Mouse (Mus musculus) lung, adult 2 months (tissue): ENCODE measurements around the gene Hist1h4b. TPM values are rescaled to one million over a fixed set of nuclear protein-coding genes. Genes with fewer than 3 reads are reported as not detected.
A peak's percentile ranks its signal among the peaks of the same experiment; 100 is the strongest.
"Not testable (repeated sequence)": the region's sequence is repeated elsewhere in the genome, so short reads cannot be mapped to it uniquely, and the experiment has no call there.

Experiments used
- DNase-seq: peaks from one replicate; pipeline ENCODE4 v3.0.0; 2022
- H3K4me1 ChIP-seq: fragments of 200-500 bp; 2 replicates; pipeline ENCODE4 v1.6.1; 2011; ENCODE audit warnings: low read length; ENCODE audit not compliant: control insufficient read depth, insufficient read depth
- H3K4me3 ChIP-seq: fragments of 200-500 bp; replicated peaks from 2 replicates; pipeline ENCODE3; 2011; ENCODE audit warnings: low read depth, mild to moderate bottlenecking, control low read depth, low read length; ENCODE audit errors: extremely low read depth
- CTCF ChIP-seq: fragments of 200-500 bp; IDR thresholded peaks from 2 replicates; pipeline ENCODE4 v1.5.1; 2011; ENCODE audit warnings: mild to moderate bottlenecking, low read length, control low read depth; ENCODE audit not compliant: insufficient read depth
- POLR2A ChIP-seq: fragments of 200-500 bp; IDR thresholded peaks from 2 replicates; pipeline ENCODE4 v1.6.1; 2011; ENCODE audit warnings: low read depth, mild to moderate bottlenecking, control low read depth, low read length, borderline replicate concordance; ENCODE audit errors: extremely low read depth
- WGBS: fragments of 180-500 bp; shearing (Covaris S2); methylation state at CpG from one replicate; pipeline ENCODE4 v1.1.7; 2018; 5-methylcytosine and 5-hydroxymethylcytosine counted together
- polyA plus RNA-seq: library from polyadenylated mRNA; depleted of rRNA; stranded (reverse); fragments of >200 nt; gene quantifications from 2 replicates; pipeline ENCODE4 v1.2.3, GENCODE M21; 2012

Hist1h4b gene
- polyA plus RNA-seq, 1 experiment, result 2.8 TPM

GRCm38 (mm10) chr13:23763586-23764323 is 6.9 kb downstream of the Hist1h4b start, which contains the start of gene Hist1h1a:
Hist1h1a (plus strand) TSS chr13:23763666.
- DNase-seq, result peak; percentile 72
- 3% methylated on average over 34 of the region's 34 CpGs for WGBS
- peaks cover 2% of the 10 kb centered on the region; the same call in 1 of the 2 replicates for H3K4me1 ChIP-seq
- TF ChIP-seq CTCF (no peak), POLR2A (peak; percentile 77; the same call in 1 of the 2 replicates)
- peak within 1 kb of the TSS; percentile 80 for H3K4me3 ChIP-seq

GRCm38 (mm10) chr13:23764324-23765171 is 7.7 kb downstream of the Hist1h4b start:
- no peak for DNase-seq
- TF ChIP-seq CTCF (no peak), POLR2A (no peak)
- 49% methylated on average over 12 of the region's 12 CpGs for WGBS
- H3K4me1 ChIP-seq, result peaks cover 2% of the 10 kb centered on the region; the same call in 1 of the 2 replicates
- H3K4me3 ChIP-seq, result no peak overlapping the region

- 69% methylated on average over 1 of the region's 1 CpGs for WGBS
- Histone ChIP-seq H3K4me3 (no peak overlapping the region), H3K4me1 (peaks cover 2% of the 10 kb centered on the region; the same call in 1 of the 2 replicates)
Measured at GRCm38 (mm10) chr13:23765172-23765513, 8.3 kb downstream of the Hist1h4b start.

DNA sequence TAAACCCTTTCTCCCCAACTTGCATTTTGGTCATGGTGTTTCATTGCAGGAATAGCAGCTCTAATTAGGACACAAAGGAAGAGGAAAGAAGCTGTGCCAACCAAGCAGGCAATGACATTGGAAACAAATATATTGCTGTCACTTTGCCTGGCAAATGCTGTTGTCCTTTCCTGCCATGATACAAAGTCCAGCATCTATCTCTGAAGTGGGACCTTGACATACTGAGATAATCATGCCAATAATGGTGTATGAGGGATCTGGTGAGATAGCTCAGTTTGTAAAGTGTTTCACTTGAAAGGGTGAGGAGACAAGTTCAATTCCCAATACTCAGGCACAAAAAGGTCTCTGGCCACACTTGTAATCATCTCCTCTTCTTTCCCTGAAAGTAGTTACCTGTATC is 10.0 kb downstream of the Hist1h4b start:
- no peak overlapping the region for H3K4me3 ChIP-seq
- TF ChIP-seq POLR2A, result no peak

More at GRCm38 (mm10) chr13:23765172-23765513, 8.3 kb downstream of the Hist1h4b start:
- DNase-seq, result no peak
- no peak for TF ChIP-seq POLR2A
- TF ChIP-seq CTCF, result no peak

DNA sequence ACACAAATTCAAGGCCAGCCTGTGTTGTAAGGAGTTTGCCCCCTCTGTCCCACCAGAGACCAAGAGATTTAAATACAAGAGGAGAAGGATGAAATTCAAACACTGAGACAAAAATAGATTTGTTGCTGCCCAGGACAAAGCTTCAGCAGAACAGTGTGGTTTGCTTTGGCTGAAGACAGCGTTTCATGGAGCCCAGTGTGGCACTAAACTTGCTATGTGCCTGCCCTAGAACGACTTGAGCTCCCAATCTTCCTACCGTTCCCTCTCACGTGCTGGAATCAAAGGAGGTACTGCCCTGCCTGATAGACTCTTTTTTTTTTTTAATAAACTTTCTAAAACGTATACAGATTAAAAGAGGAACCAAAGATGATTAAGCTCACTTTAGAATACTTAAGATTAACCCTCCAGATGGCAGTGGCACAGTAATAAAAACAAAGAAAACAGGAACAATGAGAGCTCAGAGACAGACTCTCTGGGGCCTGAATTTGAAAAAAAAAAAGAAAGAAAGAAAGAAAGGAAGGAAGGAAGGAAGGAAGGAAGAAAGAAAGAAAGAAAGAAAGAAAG is 12.1 kb downstream of the Hist1h4b start:
- H3K4me3 ChIP-seq, result no peak overlapping the region
- TF ChIP-seq POLR2A, result no peak
- TF ChIP-seq CTCF, result no peak
- no peak for DNase-seq
- no peaks in the 10 kb centered on the region for H3K4me1 ChIP-seq
- 38% methylated on average over 5 of the region's 5 CpGs for WGBS

More for the DNA sequence above, 10.0 kb downstream of the Hist1h4b start:
- no peak for DNase-seq
- no peaks in the 10 kb centered on the region for H3K4me1 ChIP-seq

GRCm38 (mm10) chr13:23769613-23770012 is 12.8 kb downstream of the Hist1h4b start, which contains the start of gene Trim38:
Trim38 (plus strand) TSS chr13:23769913.
- H3K4me1 ChIP-seq, DNase-seq, H3K4me3 ChIP-seq: not testable (repeated sequence)
- WGBS, result 90% methylated on average over 2 of the region's 2 CpGs

GRCm38 (mm10) chr13:23772561-23773313 is 15.9 kb downstream of the Hist1h4b start:
- TF ChIP-seq CTCF (no peak), POLR2A (no peak)
- WGBS, result 28% methylated on average over 21 of the region's 21 CpGs
- DNase-seq, result no peak
- H3K4me1 ChIP-seq, result no peaks in the 10 kb centered on the region
- no peak overlapping the region for H3K4me3 ChIP-seq

DNA sequence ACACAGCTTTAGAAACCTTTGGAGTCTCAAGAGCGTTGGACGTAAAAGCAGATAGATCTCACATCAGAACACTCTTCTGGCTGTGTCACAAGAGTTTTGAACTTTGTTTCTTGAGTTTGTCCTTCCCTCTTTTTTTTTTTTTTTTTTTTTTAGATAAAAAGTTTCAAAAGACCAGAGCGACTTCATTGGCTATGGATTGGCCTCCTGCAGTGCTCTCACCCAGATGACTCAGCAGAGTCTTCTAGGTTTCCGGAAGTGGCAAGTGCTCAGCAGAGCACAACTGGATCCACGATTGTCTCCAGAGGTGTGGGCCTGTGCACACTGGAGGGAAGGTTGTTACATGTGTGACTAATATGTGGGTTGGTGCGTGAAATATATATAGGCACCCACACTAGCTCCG is 21.5 kb downstream of the Hist1h4b start:
- DNase-seq, result no peak

DNA sequence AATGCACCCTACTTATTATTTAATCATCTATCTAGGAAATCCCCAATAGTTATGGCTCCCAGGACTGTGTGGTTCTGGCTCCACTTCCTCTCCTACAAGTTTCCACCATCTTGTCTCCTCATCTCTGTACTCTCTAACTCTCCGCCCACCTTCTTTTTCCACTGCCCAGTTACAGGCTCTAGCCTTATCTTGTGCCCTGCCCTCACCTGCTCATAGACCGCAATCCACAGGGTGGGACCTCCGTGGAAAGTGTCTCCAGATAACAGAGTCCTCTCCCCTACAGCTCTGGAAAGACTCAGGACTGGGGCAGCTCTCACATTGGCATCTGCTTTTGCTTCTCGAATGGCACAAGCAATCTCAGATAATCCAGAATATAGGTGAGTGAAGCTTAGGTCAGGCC is 22.2 kb downstream of the Hist1h4b start:
- no peak for DNase-seq
- 72% methylated on average over 4 of the region's 4 CpGs for WGBS
- Histone ChIP-seq H3K4me1 (no peaks in the 10 kb centered on the region), H3K4me3 (no peak overlapping the region)
- no peak for TF ChIP-seq POLR2A
- TF ChIP-seq CTCF, result no peak

More for the DNA sequence above, 21.5 kb downstream of the Hist1h4b start:
- TF ChIP-seq CTCF, result no peak
- no peak for TF ChIP-seq POLR2A
- no peak overlapping the region for H3K4me3 ChIP-seq
- WGBS, result 89% methylated on average over 7 of the region's 7 CpGs
- H3K4me1 ChIP-seq, result no peaks in the 10 kb centered on the region

DNA sequence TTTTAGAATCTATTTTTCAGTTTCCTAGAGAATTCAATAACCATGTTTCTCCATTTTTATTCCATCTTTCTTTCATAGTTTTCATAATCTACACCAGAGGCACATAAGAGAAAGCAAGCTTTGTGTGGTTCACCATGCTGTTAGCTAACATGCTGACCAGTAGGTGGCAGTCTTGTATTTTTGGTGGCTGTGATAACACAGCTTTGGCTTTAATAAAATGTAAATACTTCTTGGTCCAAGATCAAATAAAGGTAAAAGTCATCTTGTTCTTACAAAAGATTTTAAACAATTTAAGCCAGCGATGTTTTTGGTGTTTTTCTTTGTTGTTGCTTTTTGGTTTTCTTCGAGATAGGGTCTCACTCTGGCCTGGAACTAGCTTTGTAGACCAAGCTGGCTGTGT is 35.7 kb downstream of the Hist1h4b start:
- 28% methylated on average over 2 of the region's 2 CpGs for WGBS
- DNase-seq, result no peak
- no peak for TF ChIP-seq POLR2A
- TF ChIP-seq CTCF, result peak; percentile 37; the same call in 1 of the 2 replicates
- Histone ChIP-seq H3K4me3 (no peak overlapping the region), H3K4me1 (no peaks in the 10 kb centered on the region)
